Mouse (Mus musculus) adrenal gland, postnatal 36 days (tissue): ENCODE measurements at regions not wholly inside any gene's neighbourhood (a gene's known extent, or its start where the extent isn't known, plus 50 kb on each side); places are given as distances from the start of the nearest gene placed in this dataset.
"Not testable (repeated sequence)": the region's sequence is repeated elsewhere in the genome, so short reads cannot be mapped to it uniquely, and the experiment has no call there.

ENCODE experiments used
- DNase-seq, 2 experiments: peaks; one replicate each; pipeline ENCODE4 v3.0.0; 2021; ENCODE audit warnings: mixed read lengths in 1 of 2

- no peak for DNase-seq
These were observed 344.4 kb upstream of the Nova1 start for GRCm38 (mm10) chr12:47163171-47163570.

- DNase-seq, result no peak
These were observed 344.0 kb upstream of the Nova1 start for GRCm38 (mm10) chr12:47162624-47163151.

DNA sequence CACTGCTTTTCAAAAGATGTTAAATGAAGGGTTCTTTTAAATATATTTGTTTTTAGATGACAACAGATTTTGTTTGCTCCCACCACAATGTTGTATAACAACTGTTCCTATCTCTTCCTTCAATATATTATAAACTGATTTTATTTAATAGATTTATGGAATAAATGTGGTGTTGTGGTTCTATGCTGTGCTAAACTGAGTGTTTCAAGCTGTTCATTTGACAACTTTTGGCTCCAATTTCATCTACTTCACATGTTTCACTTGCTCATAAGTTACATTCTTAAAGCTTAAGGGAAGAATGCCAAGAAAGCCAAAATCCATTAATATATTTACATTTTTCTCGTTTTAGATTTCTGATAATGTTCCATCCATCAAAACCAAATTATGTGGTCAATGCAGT lies 341.9 kb upstream of the Nova1 start:
- DNase-seq, result no peak

DNA sequence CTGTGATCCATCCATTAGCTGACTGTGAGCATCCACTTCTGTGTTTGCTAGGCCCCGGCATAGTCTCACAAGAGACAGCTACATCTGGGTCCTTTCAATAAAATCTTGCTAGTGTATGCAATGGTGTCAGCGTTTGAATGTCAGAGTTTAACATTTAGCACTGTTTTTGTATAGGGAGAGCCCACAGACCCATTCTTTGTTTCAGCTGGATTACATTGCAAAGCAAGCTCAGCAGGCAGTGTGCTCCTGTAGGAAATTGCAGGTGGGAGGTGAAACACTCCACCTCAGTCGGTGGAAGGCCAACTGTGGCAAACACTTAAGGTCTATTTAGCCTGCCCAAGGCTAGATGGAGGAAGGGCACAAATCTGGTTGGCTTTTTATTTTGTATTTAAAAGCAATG lies 337.2 kb upstream of the Nova1 start:
- DNase-seq, result not testable (repeated sequence)

GRCm38 (mm10) chr12:47140677-47141076 lies 321.9 kb upstream of the Nova1 start:
- no peak for DNase-seq

GRCm38 (mm10) chr12:47129821-47130220 lies 311.1 kb upstream of the Nova1 start:
- no peak for DNase-seq

GRCm38 (mm10) chr12:47128596-47128995 lies 309.9 kb upstream of the Nova1 start:
- no peak for DNase-seq

DNA sequence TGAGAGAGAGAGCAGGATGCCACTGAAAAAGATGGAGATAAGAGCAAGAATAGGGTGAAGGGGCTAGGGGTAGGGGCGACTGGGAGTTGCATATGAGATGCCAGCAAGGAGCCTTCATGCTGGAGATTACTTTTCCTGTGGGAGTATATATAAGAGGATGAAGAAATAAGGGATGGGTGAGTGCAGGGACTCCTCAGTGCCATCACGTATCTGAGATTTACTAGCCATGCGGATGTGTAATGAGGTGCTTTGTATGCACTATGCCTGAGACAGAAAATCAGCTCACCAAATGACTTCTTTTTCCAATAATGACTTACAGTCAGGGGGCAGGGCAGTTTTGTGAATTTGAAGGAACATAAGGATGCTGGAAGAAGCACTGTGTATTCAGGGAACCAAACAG lies 302.7 kb upstream of the Nova1 start:
- DNase-seq, result no peak

GRCm38 (mm10) chr12:47117504-47117903 lies 298.8 kb upstream of the Nova1 start:
- DNase-seq, result no peak

DNA sequence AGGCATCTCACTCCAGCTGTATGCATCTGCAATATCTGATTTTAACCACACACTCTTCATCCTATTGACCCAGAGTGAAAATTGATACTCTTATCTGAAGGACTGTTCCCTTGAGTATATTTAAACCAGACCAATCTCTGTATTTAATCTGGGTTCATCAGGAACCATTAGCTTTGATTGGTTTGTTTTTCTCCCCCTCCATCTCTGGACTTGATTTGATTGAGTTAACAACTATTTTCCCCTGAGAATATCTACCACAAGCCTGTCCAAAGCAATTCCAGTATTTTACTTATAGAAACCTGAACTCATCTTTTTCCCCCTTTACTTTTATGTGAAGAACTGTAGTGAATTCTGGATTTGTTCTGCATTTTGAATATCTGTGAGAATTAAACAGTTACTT lies 270.5 kb upstream of the Nova1 start:
- no peak for DNase-seq

- no peak for DNase-seq
These were observed 256.2 kb upstream of the Nova1 start for GRCm38 (mm10) chr12:47074961-47075360.

DNA sequence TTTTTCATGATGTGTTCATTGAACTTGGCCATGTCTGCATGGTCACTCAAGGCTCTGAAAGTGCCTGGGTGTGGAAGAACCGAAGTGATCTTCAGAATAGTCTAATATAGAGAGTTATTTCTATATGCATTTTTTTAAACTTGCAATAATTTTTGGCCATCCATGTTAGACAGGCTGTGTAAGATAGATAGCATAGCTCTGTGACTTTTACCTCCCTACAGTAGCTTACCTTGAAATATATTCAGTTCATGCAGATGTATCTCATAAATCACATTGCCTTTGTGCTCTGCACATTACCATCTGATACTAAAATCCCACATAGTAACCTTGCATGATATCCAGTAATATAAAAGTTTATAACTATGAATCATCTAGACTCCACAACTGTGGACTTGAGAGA lies 233.7 kb upstream of the Nova1 start:
- DNase-seq, result no peak

DNA sequence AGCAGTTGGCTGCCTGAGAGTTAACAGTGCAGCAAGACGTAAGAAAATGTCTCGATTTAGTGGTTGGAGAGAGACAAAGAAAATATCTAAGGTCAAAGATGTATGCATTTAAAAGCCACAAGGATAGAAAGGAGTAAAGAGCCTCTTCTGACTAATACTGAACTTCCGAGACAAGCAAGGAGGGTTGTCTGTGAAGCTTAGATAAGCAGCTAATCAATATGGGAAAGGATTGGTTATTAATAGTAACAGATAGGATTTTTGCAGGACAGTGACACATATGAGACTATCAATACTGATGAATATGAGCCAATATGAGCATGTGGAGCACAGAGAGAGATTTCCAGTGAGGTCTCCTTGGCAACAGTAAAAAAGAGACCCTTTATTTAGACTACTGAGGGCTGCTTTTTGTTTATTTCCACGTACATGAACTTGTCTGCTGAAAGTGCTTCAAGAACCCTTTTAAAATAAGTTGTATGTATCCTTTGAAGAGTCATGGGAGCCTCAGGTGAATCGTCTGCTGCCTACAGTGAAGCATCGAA lies 202.2 kb upstream of the Nova1 start:
- DNase-seq, result no peak

DNA sequence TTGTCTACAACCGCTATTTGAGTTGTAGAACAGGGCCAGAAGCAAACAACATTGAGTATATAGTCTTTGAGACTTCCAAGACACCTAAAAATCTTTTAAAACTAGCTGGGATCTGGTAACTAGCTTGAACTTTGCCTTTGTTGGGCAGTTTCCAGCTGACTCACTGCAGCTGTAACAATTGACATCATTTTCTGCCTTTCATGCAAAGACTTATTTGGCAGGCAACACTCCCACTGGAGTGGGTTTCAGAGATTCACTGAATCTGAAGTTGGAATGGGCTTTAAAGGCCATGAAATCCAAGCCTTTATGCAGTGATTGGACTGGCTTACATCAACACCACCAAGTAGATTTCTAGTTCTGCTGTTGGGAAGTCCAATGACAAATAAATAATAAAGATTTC lies 173.6 kb upstream of the Nova1 start:
- peak; percentile 34 to 57 for DNase-seq

DNA sequence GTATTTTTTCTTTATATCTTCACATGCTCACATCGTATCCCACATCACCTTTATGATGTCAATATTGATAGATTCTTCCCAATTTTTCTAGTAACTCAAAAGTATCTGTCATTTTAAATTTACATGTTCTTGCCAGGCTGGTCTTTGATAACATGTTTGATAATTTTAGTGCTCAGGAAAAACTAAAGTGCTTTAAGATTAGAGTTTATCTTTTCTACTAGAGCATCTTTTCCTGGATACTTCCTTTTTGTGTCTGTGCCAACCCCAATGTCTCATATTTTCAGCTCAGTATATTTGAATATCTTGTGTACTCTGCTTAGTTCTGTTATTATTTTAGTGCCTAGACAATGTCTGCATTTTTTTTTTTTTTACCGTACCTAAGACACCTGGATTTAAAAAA lies 170.2 kb upstream of the Nova1 start:
- DNase-seq, result no peak

- DNase-seq, result no peak
These were observed 131.6 kb upstream of the Nova1 start for GRCm38 (mm10) chr12:46950223-46950779.

- DNase-seq, result no peak
These were observed 127.0 kb upstream of the Nova1 start for GRCm38 (mm10) chr12:46945707-46946106.

- DNase-seq, result no peak
These were observed 112.4 kb upstream of the Nova1 start for GRCm38 (mm10) chr12:46931086-46931485.

- peak in 1 of 2 experiments; percentile 16 for DNase-seq
These were observed 98.6 kb upstream of the Nova1 start for GRCm38 (mm10) chr12:46917286-46917685.

- DNase-seq, result no peak
These were observed 59.4 kb upstream of the Nova1 start for GRCm38 (mm10) chr12:46878164-46878563.

DNA sequence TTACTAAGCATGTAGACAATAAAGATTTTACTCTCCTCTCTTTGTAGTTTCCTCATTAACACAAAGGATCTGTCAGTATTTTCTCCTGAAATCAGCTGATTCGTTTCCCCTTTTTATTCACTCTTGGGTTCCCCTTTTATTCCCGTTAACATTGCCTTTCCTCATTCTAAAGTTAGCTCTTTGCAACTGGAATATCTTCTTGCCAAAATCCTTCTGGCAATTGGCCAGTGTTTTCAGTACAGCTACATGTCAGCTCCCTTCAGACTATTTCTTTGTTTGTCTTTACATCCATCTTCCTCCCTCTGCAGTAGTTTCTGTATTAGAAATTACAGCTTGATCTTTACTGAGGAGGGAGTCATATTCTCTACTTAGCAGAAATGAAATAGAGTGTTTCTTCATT lies 51.4 kb upstream of the Nova1 start:
- peak in 1 of 2 experiments; percentile 4 for DNase-seq
